Mouse (Mus musculus) gastrocnemius, postnatal 4 days (tissue): ENCODE measurements around the gene Ank2. TPM values are rescaled to one million over a fixed set of nuclear protein-coding genes. Genes with fewer than 3 reads are reported as not detected.

ENCODE experiments used
- DNase-seq, 2 experiments: peaks; one replicate each; pipeline ENCODE4 v3.0.0; 2021 to 2022; ENCODE audit warnings: low spot score in 2 of 2, mixed read lengths in 2 of 2
- total RNA-seq, 2 experiments: library from RNA; stranded (reverse); gene quantifications; 2 replicates each; pipeline ENCODE4 v1.2.3; 2021

Ank2 gene
- total RNA-seq, 2 experiments from 2014 or later = 231 to 258 TPM

GRCm38 (mm10) chr3:127295921-127296320 is 203.2 kb downstream of the Ank2 start:
- DNase-seq = no peak

GRCm38 (mm10) chr3:127294610-127295349 is 204.4 kb downstream of the Ank2 start:
- DNase-seq = no peak

- no peak for DNase-seq
These were observed 205.1 kb downstream of the Ank2 start for GRCm38 (mm10) chr3:127294079-127294478.

- DNase-seq = no peak
These were observed 205.7 kb downstream of the Ank2 start for GRCm38 (mm10) chr3:127293479-127293874.

GRCm38 (mm10) chr3:127292864-127293478 is 206.2 kb downstream of the Ank2 start:
- no peak for DNase-seq

- no peak for DNase-seq
These were observed 216.9 kb downstream of the Ank2 start for GRCm38 (mm10) chr3:127282277-127282676.

GRCm38 (mm10) chr3:127281390-127281789 is 217.8 kb downstream of the Ank2 start:
- no peak for DNase-seq

- no peak for DNase-seq
These were observed 218.8 kb downstream of the Ank2 start for GRCm38 (mm10) chr3:127280376-127280775.

- DNase-seq = no peak
These were observed 223.2 kb downstream of the Ank2 start for GRCm38 (mm10) chr3:127275953-127276352.

- DNase-seq = no peak
These were observed 226.3 kb downstream of the Ank2 start for GRCm38 (mm10) chr3:127272801-127273200.

- no peak for DNase-seq
These were observed 229.5 kb downstream of the Ank2 start for GRCm38 (mm10) chr3:127269616-127270015.

- DNase-seq = peak in 1 of 2 experiments; percentile 30
These were observed 231.3 kb downstream of the Ank2 start for GRCm38 (mm10) chr3:127267846-127268245.

GRCm38 (mm10) chr3:127265732-127266131 is 233.4 kb downstream of the Ank2 start:
- DNase-seq = no peak

- DNase-seq = no peak
These were observed 234.0 kb downstream of the Ank2 start for GRCm38 (mm10) chr3:127265182-127265581.

GRCm38 (mm10) chr3:127260786-127261166 is 238.4 kb downstream of the Ank2 start:
- DNase-seq = no peak

- no peak for DNase-seq
These were observed 239.0 kb downstream of the Ank2 start for GRCm38 (mm10) chr3:127260007-127260785.

- DNase-seq = no peak
These were observed 240.6 kb downstream of the Ank2 start for GRCm38 (mm10) chr3:127258466-127259075.

GRCm38 (mm10) chr3:127257969-127258368 is 241.2 kb downstream of the Ank2 start:
- peak in 1 of 2 experiments; percentile 36 for DNase-seq

GRCm38 (mm10) chr3:127257279-127257925 is 241.7 kb downstream of the Ank2 start:
- DNase-seq = peak; percentile 46 to 81

GRCm38 (mm10) chr3:127256681-127257080 is 242.5 kb downstream of the Ank2 start:
- DNase-seq = no peak

GRCm38 (mm10) chr3:127250930-127251329 is 248.2 kb downstream of the Ank2 start:
- no peak for DNase-seq
